Mouse (Mus musculus) monocyte, adult 5-6 weeks (primary cell): Measurements from ENCODE around the gene Gm29609. TPM values are rescaled to one million over a fixed set of nuclear protein-coding genes. Genes with fewer than 3 reads are reported as not detected.
"Not testable (repeated sequence)": the region's sequence is repeated elsewhere in the genome, so short reads cannot be mapped to it uniquely, and the experiment has no call there.

Experiments used
- ATAC-seq: fragments of 153-309, 156-312 bp; replicated peaks from 2 replicates; pipeline ENCODE4 v1.8.0; 2017; ENCODE audit warnings: mild to moderate bottlenecking; ENCODE audit not compliant: low TSS enrichment, insufficient number of reproducible peaks, severe bottlenecking, poor library complexity, low FRiP score
- total RNA-seq: library from RNA; stranded (forward); fragments of 200-1000, 200-491, 200-594 nt; gene quantifications from 3 replicates; pipeline ENCODE4 v1.2.3, GENCODE M21; 2017

Gm29609 gene
- total RNA-seq, result 1.4 to 2.5 TPM (median 2.2 TPM) in 3 replicates

DNA sequence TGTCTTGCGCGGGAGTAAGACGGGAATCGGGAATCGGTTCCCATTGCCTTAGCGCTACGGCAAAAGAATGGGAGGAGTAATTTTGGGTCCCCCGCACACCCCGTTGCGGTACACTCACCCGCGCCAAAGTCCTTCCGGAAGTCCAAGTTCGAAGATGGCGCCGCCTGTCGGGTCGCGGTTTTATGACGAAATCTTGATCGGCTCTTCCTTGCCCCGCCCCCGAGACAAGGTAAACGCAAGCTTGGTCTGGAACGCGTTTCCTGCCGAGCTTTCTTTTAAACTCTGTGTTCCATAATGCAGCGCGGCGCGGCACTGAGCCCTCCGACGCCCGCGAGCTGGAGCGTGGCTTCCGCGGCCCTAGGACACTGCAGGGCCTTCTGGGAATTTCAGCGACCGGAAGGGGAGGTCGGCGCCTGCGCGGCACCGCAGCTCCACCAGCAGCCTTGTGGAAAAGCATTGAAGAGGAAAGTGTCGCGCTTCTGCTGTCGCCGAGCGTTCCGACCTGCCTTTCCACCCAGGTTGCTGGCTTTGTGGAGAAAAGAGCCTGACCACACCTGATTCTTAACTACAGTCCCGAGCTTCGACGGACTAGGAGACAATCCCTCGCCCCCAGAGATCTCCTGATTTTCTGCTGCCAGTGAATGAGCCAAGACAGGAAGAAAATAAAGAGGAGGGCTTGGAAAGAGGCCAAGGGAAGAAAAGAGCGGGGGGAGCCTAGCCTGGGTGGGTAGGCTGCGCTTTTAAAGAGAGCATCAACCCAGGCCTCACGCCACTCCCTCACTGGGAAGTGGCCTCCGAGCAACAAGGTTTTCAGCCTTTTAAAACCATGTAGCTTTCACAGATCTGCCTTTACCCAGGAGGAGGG is at the start of gene Gm29609, which contains the start of gene Gtf3c2:
Gm29609 (minus strand) TSS at position 146 of the 865 bp plus-strand sequence.
Gtf3c2 (minus strand) TSS at position 379 of the 865 bp plus-strand sequence.
- peak; percentile 89 for ATAC-seq

DNA sequence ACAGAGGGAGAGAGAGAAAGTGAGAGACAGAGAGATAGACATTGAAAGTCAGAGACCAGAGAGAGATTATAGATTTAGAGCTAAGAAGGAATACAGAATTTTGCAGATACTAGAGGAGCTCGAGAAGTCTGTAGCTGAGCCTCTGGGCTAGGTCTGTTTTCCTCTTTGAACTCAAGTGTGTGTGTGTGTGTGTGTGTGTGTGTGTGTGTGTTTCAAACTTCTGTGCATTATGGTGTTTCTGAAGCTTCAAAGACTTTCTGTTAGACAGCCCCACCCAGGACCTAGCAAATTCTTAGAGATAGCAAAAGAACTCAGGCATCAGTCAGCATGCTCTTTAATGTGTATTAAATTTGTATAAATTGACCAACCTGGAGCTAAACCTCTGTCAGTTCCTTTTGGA is 46.9 kb upstream of the Gm29609 start:
- no peak for ATAC-seq

DNA sequence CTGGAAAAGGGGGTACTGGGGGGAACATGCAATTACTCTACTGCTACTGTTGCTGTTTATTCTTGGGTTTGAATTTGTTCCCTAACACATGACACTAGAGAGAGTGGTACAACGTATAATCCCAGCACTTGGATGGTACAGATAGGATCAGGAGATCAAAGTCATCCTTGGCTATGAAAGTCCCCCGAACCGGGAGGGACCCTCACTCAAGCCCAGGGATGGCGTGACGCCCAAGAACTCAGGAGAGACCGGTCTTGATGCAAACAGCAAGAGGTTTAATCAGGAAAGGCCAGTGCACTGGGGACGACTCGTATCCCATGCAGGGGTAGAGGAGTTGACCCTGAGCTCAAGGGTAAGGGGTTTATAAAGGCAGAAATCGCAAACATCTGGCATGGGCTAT is 43.0 kb upstream of the Gm29609 start:
- ATAC-seq, result no peak

DNA sequence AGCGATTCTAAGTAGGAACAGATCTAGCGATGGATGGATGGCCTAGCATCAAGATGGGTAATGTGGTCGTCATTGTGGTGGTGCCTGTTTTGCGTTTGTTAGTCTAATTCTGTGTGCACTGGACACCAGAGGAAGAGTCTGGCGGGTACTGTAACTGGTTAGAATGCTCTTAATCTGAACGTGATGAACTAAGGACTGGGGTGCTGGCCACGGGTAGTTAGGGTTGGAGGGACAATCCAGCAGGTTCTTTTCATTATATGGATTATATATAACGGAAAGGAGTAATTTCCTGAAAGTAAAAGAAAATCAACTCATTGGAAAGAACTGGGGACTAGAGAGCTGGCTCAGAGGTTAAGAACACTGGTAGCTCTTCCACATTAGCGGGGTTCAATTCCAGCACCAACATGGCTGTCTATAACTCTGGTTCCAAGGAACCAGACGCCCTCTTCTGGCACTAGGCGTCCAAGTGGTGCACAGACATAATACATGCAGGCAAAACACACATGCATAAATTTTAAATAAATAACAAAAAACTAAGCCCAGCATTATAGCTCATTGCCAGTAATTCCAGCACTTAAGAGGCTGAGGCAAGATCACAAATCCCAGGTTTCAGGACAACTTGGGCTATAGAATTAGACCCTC is 41.7 kb upstream of the Gm29609 start:
- ATAC-seq, result no peak

DNA sequence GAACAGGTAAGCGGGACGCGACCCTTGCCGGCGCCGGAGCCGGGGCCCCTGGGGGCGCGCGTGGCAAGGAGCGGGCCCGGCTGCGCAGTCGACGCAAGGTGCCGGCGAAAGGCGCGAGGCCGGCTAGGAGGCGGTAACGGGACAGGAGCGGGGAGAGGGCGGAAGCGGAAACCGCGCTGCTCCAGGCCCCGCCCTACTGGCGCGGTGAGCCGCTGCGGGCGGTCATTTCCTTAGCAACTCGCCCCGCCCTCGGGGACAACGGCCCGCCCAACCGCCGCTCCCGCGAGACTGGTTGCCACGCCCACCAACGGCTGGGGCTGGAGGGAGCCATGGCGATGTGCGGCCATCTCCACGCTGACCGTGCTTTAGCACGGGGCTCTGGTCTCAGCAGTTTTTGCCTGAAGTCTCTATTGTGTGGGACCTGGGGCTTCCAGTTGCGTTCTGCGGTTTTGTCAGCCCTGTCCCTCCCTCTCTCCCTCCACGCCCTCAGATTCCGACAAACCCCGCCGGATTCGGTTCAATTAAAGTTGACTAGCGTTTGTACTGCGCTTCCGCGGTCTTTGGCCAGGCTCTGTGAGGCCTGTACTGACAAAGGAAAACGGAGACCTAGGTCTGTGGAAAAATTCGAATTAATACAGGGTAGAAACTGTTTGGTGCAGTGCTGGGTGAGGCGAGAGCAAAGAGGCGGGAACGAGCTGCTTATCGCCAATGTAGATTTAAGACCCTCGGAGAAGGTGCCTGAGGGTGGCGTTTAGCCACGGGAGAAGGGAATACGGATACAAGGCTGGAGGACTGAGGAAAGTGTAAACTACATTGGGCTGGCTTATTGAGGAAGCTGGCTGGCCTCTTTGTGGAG is 41.0 kb upstream of the Gm29609 start, which contains the start of gene Ppm1g:
Ppm1g (minus strand) TSS at position 240 of the 856 bp plus-strand sequence.
- ATAC-seq, result peak; percentile 91

DNA sequence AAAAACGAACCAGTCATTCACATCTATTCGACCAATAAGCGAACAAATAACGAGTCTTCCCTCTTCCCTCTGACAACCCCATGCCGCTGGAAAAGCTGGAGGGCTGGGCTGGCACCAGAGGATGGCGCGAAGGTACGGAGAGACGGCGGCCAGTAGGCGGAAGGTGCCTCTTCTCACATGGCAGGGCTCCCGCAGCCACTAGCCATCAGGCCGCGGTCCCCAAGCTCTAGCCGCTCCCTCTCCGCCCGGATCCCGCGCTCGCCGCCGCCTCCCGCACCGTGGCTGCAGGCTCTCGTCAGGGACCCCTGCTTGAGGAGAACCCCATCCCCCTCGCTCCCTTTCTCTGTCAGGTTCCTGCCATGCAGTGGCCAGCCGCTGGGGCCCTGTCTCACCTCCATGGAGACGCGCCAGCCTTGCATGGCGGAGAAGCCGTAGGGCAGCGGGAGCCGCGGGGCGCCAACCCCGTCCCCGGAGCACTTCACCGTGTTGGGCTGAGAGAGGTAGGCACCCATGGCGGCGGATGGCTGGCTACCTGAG is 40.3 kb upstream of the Gm29609 start:
- ATAC-seq, result peak; percentile 42

DNA sequence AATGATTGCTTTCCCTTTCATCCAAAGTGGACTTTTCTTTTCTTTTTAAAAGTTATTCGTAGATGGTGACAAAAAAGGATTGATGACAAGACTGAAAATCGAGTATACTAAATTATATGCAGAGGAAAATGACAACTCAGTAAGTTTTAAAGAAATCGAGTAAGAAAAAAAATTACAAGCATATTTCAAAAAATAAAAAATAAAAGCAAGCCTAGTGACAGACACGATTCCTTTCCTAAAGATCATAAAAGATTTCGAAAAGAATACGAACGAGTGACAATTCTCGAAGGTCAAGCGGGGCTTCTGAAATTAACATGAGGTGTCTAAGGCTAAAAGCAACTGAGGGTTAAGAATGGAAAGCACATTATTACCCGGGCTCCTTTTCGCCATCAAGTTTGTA is 39.8 kb upstream of the Gm29609 start:
- no peak for ATAC-seq

DNA sequence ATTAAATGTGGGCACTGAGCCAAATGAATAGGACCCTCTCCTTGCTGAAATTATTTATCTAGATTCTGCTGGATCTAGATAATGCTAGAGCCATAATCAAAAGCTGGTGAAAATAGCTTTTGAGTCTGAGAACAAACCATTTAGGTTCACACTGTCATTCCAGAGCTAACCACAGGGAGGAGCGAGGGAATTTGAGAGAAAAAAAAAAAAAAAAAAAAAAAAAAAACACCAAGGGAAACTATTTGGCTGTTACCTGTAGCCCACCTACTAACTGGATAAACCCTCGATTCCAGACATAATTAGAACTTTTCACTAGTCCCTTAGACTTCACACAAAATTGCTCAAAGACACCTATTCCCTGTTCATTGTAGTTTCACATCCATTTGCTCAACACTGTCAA is 39.4 kb upstream of the Gm29609 start:
- ATAC-seq, result no peak

DNA sequence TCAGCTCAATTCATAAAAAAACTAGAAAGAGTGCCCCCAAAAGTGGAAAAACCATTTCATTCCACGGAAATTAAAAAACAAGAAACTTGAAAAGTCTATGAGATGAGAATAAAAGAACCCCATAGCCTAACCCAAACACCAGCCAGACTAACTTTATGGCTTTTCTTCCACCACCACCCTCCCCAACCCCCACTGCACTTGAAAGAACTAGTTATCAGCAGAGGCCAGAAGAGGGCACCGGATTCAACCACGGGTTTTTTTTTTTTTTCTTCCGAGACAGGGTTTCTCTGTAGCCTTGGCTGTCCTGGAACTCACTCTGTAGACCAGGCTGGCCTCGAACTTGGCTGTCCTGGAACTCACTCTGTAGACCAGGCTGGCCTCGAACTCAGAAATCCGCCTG is 38.6 kb upstream of the Gm29609 start:
- no peak for ATAC-seq

DNA sequence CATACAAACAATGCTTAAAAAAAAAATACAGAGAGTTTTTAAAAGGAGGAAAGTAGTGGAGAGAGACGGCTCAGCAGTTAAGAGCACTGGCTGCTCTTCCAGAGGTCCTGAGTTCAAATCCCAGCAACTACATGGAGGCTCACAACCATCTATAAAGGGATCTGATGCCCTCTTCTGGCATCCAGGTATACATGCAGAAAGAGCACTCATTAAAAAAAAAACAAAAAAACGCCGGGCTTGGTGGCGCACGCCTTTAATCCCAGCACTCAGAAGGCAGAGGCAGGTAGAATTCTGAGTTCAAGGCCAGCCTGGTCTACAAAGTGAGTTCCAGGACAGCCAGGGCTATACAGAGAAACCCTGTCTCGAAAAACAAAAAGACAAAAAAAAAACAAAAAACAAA is 36.8 kb upstream of the Gm29609 start:
- not testable (repeated sequence) for ATAC-seq

DNA sequence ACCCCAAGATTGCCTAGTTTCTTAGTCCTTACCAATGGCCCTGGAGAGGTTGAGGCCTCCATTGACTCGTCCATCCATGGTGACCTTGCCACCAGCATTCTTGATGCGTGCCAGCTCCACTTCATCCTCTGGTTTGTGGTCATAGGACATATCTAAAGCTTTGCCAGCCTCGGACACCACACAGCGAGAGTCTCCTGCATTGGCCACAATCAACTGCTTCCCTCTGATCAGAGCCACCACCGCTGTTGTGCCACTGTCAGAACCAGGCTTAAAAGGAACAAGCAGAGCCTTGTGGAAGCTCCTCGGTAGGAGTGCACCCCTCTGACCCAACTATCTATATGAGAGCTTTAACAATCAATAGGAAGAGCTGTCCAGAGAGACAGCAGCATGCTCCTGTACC is 24.7 kb upstream of the Gm29609 start:
- ATAC-seq, result no peak

DNA sequence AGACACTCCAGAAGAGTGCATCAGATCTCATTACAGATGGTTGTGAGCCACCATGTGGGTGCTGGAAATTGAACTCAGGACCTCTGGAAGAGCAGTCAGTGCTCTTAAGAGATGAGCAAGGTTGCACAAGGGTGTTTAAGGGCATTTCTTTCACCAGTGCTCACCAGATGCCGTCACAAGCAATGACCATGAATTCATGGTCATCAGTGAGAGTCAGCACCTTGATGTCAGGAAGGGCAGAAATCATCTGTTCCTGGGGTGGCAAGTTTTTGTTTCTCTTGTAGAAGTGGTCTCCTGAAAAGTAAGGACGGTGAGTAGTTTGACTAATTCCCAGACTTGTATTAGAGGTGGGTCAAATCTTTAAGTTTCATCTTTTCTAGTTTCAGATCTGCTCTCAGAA is 24.2 kb upstream of the Gm29609 start:
- ATAC-seq, result no peak

DNA sequence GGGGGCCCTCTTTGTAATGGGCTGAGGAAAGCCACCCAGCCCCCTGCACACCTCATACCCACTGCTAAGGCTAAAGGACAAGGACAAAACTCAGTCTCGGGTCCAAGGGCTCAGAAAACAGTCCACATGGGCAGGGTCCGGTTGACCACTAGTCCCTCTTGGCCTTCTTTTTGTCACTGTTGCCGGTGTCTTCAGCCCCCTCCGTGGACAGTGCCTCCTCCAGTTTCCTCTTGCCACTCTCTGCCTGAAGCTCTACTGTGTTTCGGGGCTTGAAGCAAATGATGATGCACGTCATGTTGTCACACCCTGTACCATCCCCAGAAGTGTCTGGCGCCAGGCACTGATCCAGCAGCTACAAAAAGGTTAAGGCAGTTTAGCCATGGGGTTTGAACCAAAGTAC is 23.2 kb upstream of the Gm29609 start:
- no peak for ATAC-seq

DNA sequence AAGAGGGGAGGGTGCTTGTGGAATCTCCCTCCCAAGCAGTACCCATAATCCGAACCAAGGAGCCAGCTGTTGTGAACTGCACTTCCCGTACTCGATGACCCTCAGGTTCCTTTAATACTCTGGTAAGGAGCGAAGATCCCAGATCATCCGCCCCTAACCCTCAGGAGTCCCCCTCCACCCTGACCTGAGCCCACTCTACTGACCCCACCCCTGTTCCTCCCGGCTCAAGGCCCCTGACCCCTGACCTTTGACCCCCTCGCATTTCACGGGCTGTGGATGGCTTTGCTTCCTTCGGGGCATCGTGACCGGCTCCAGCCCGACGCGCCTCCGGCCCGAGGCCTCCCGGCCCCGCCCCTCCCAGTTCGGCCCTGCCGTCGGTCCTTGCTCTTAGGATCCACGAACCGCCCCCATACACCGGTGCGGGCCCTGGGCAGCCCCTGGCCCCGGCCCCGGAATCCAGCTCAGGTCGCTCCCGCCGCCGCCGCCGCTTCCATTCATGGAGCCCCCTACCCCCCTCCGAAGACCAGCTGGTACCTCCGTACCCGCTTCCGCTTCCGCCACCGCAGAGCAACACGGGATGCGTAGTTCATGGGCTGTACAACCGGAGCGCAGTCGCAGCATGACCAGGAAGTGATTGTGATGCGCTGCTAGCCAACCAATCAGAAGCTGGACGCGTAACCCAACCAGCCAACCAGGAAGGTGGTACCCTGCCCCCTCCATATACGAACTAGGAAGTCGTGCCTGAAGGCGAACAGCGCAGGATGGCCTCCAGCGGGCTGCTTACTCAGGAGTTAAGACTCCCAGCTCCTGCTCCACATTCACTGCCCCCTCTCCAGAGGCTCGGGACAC is 22.3 kb upstream of the Gm29609 start, which contains the start of gene Zfp513:
Zfp513 (minus strand) TSS at position 562 of the 849 bp plus-strand sequence.
- ATAC-seq, result peak; percentile 95

DNA sequence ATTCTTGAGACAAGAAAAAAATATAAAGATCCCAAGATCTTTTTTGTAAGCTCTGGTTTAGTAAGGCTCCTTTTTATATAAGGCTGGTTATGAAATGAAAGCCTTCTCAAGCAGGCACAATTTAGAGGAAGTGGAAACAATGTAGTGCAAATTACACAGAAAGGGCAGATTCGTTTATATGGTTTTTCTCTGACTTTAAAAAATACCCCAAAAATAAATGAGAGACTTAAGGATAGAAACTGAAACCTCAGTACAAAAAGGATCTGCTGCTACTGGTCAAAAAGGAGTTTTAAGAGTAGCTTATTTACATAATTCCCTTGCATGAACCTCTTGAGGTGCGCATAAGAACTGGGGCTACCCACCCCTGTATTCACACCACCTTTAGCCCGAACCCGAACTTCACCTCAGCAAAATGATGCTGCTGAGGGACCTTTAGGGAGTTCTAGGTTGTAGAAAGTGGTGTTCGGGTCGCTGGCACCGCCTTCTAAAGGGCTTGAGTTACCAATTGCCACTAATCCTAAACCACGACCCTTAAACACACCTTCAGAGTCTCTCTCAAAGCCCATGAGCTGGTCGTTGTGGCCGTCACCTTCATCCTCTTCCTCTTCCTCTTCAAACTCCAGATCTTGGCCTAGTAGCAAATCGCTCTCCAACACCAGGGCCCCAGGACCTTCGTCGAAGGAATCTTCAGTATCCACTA is 21.5 kb upstream of the Gm29609 start:
- ATAC-seq, result no peak

DNA sequence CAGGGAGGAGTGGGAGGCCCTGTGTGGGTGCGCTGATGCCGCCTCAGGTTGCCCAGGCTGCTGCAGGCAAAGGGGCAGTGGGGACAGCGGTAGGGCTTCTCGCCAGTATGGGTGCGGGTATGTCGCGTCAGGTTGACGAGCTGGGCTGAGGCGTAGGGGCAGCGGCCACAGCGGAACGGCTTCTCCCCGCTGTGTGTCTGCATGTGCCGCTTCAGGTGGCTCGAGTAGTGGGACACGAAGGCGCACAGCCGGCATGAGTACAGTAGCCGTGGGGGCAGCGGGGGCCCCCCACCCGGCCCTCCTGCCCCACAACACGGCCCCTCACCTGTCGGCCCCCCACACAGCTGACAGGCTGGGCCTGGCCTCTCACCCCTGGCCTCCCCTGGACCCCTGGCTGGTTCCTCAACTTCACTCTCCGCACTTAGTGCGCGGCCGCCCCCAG is 20.6 kb upstream of the Gm29609 start:
- no peak for ATAC-seq

DNA sequence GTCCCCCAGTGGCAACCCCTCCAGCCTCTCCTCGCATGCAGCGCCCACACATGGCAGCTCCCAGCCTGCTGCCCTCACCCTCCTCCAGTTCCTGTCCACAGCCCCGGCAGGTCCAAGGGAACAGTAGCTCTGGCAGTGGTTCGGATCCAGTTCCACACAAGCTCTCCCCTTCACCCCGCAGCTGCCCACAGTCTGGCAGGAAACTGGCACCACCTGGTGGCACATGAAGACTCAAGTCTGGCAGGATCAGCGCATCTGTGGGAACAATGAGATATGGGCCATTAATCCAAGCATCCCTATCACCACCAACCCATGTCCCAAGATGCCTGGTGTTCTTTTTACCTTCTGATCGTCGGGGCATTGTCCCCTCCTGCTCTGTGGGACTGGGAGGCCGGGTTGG is 20.2 kb upstream of the Gm29609 start:
- ATAC-seq, result no peak
